Mouse (Mus musculus) left cerebral cortex, postnatal 10 days (tissue): ENCODE measurements at regions not wholly inside any gene's neighbourhood (a gene's known extent, or its start where the extent isn't known, plus 50 kb on each side); places are given as distances from the start of the nearest gene placed in this dataset.
"Not testable (repeated sequence)": the region's sequence is repeated elsewhere in the genome, so short reads cannot be mapped to it uniquely, and the experiment has no call there.

ENCODE experiments used
- DNase-seq, 2 experiments: peaks; one replicate each; pipeline ENCODE4 v3.0.0; 2021 to 2022; ENCODE audit warnings: low spot score in 2 of 2, mixed read lengths in 1 of 2; ENCODE audit errors: extremely low spot score in 1 of 2
- intact Hi-C: fragments of 180-260 bp; cut with DNase I; formaldehyde crosslinking; loops from one replicate; pipeline ENCODE4 v1.15.1; 2025

- intact Hi-C loops, result no loop called here
- DNase-seq, result no peak
Observed at GRCm38 (mm10) chr16:12694646-12695045, 414.8 kb upstream of the Ercc4 start.

- intact Hi-C loops, result no loop called here
- DNase-seq, result no peak
Observed at GRCm38 (mm10) chr16:12696939-12697621, 412.4 kb upstream of the Ercc4 start.

GRCm38 (mm10) chr16:12699557-12699956 is 409.9 kb upstream of the Ercc4 start:
- DNase-seq, result no peak
- intact Hi-C loops, result no loop called here

GRCm38 (mm10) chr16:12700088-12700487 is 409.4 kb upstream of the Ercc4 start:
- no peak for DNase-seq
- intact Hi-C loops, result no loop called here

GRCm38 (mm10) chr16:12703818-12704590 is 405.5 kb upstream of the Ercc4 start:
- intact Hi-C loops, result no loop called here
- DNase-seq, result no peak

- no peak for DNase-seq
- intact Hi-C loops, result no loop called here
Observed at GRCm38 (mm10) chr16:12706907-12707306, 402.6 kb upstream of the Ercc4 start.

GRCm38 (mm10) chr16:12721368-12721767 is 388.1 kb upstream of the Ercc4 start:
- intact Hi-C loops, DNase-seq: not testable (repeated sequence)

- intact Hi-C loops, result no loop called here
- no peak for DNase-seq
Observed at GRCm38 (mm10) chr16:12726043-12726442, 383.4 kb upstream of the Ercc4 start.

GRCm38 (mm10) chr16:12730167-12730730 is 379.2 kb upstream of the Ercc4 start:
- intact Hi-C loops, DNase-seq: not testable (repeated sequence)

GRCm38 (mm10) chr16:12731588-12731987 is 377.9 kb upstream of the Ercc4 start:
- intact Hi-C loops, result no loop called here

GRCm38 (mm10) chr16:12742472-12742871 is 367.0 kb upstream of the Ercc4 start:
- intact Hi-C loops, result no loop called here
- DNase-seq, result no peak

More at GRCm38 (mm10) chr16:12731588-12731987, 377.9 kb upstream of the Ercc4 start:
- DNase-seq, result no peak

GRCm38 (mm10) chr16:12753181-12753580 is 356.3 kb upstream of the Ercc4 start:
- intact Hi-C loops, result no loop called here
- no peak for DNase-seq

GRCm38 (mm10) chr16:12754361-12754760 is 355.1 kb upstream of the Ercc4 start:
- intact Hi-C loops, result no loop called here

GRCm38 (mm10) chr16:12758594-12758993 is 350.9 kb upstream of the Ercc4 start:
- intact Hi-C loops, result no loop called here
- DNase-seq, result peak in 1 of 2 experiments; percentile 23

More at GRCm38 (mm10) chr16:12754361-12754760, 355.1 kb upstream of the Ercc4 start:
- DNase-seq, result no peak

GRCm38 (mm10) chr16:12764166-12764565 is 345.3 kb upstream of the Ercc4 start:
- intact Hi-C loops, result no loop called here
- no peak for DNase-seq

- intact Hi-C loops, result no loop called here
- no peak for DNase-seq
Observed at GRCm38 (mm10) chr16:12764608-12765007, 344.9 kb upstream of the Ercc4 start.

GRCm38 (mm10) chr16:12766846-12767245 is 342.6 kb upstream of the Ercc4 start:
- intact Hi-C loops, result no loop called here
- DNase-seq, result no peak

GRCm38 (mm10) chr16:12768161-12768895 is 341.2 kb upstream of the Ercc4 start:
- intact Hi-C loops, result no loop called here
- DNase-seq, result no peak

GRCm38 (mm10) chr16:12770482-12770881 is 339.0 kb upstream of the Ercc4 start:
- intact Hi-C loops, result no loop called here
- DNase-seq, result no peak
